Mouse (Mus musculus) retina, adult 2 months (tissue): Measurements from ENCODE around the gene Mpv17.
A peak's percentile ranks its signal among the peaks of the same experiment; 100 is the strongest.

ENCODE experiments used
- DNase-seq: peaks from one replicate; pipeline ENCODE4 v3.0.0-alpha.2; 2012; ENCODE audit warnings: low read depth, low spot score

Gene Mpv17

GRCm38 (mm10) chr5:31183678-31184077 is 29.6 kb upstream of the Mpv17 start:
- DNase-seq, result no peak

DNA sequence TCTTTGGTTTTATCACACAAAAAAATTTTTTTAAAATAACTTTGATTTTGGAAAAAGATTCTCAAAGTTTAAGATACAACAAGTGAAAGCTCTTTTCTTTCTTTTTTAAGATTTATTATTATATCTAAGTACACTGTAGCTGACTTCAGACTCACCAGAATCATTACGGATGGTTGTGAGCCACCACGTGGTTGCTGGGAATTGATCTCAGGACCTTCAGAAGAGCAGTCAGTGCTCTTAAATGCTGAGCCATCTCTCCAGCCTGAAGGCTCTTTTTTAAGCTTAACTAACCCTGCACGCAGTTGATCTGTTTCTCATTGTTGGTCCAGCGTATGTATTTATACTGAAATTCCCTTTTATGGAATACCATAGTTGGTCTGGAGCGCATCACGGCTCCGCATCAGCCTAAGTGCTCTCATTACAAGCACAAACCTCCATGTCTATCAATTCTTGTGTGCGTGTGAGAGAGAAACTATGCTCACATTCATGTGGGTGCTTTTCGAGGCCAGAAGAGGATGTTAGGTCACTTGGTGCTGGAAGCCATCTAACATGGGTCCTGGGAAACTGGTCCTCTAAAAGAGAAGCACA is 27.2 kb upstream of the Mpv17 start:
- DNase-seq, result no peak

DNA sequence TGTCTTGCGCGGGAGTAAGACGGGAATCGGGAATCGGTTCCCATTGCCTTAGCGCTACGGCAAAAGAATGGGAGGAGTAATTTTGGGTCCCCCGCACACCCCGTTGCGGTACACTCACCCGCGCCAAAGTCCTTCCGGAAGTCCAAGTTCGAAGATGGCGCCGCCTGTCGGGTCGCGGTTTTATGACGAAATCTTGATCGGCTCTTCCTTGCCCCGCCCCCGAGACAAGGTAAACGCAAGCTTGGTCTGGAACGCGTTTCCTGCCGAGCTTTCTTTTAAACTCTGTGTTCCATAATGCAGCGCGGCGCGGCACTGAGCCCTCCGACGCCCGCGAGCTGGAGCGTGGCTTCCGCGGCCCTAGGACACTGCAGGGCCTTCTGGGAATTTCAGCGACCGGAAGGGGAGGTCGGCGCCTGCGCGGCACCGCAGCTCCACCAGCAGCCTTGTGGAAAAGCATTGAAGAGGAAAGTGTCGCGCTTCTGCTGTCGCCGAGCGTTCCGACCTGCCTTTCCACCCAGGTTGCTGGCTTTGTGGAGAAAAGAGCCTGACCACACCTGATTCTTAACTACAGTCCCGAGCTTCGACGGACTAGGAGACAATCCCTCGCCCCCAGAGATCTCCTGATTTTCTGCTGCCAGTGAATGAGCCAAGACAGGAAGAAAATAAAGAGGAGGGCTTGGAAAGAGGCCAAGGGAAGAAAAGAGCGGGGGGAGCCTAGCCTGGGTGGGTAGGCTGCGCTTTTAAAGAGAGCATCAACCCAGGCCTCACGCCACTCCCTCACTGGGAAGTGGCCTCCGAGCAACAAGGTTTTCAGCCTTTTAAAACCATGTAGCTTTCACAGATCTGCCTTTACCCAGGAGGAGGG is 25.9 kb upstream of the Mpv17 start, which contains the start of the genes Gm29609 and Gtf3c2:
TSS of gene Gm29609 (minus strand) at position 146 of the 865 bp plus-strand sequence.
TSS of gene Gtf3c2 (minus strand) at position 379 of the 865 bp plus-strand sequence.
- peak; percentile 93 for DNase-seq

DNA sequence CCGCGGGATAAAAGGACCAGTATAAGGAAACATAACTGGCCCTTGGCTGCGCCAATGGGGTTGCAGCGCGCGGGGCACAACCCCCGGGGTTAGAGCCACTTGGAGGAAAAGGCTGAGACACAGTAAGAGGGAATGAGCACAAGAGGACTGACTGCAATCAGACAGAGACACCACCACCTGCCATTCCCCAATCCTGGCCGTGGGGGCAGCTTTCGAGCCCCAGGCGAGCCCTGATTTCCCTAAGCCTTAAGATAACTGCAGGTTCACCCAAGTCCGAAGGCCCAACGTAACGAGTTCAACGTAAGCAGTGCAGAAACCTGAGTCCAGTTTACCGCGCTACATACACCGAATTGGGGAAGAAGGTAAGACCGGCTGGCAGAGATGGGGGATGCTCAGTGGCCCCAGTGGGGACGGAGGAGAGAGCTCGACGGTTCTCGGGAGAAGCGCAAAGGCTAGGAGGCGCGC is 25.3 kb upstream of the Mpv17 start:
- no peak for DNase-seq

DNA sequence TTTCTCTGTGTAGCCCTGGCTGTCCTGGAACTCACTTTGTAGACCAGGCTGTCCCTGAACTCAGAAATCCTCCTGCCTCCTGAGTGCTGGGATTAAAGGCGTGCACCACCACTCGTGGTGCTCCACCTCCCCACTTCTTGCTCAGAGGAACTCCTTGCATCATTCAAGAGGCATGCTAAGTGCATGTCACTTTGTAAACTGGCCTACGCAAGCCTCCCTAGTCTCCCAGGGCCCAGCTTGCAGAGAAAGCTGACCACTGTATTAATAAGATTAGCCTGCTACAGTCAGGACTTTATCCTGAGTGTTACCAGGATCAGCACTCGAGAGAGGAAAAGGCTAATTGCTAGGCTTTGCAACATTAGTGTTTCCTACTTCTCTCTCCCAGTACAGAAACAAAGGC is 14.6 kb upstream of the Mpv17 start:
- DNase-seq, result no peak

GRCm38 (mm10) chr5:31164878-31165277 is 10.8 kb upstream of the Mpv17 start:
- no peak for DNase-seq

GRCm38 (mm10) chr5:31162462-31162861 is 8.4 kb upstream of the Mpv17 start:
- no peak for DNase-seq

GRCm38 (mm10) chr5:31153516-31154151 is 417 bp downstream of the Mpv17 start:
- no peak for DNase-seq

GRCm38 (mm10) chr5:31151746-31152145 is 2.3 kb downstream of the Mpv17 start:
- DNase-seq, result no peak

GRCm38 (mm10) chr5:31149781-31150180 is 4.3 kb downstream of the Mpv17 start:
- no peak for DNase-seq

DNA sequence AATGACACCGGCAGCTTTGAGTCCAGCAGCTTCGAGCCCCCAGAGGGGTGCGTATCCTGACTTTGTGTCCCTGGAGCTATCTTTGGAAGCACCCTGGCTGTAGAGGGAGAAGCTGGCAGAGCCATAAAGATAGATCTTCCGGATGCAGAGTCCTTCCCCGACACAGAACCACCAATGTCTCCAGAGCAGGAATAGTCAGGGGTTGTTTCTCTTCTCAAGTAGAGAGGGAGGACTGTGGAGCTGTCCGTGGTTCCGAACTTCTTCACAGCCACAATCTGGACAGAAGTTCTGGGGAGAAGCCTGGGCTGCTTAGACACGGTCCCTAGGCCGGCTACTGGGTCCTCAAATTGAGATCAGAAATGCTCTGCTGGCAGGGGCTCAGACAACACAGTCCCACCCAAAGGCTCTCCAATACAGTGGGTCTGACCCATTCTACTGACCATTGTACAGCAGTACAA is 15.1 kb downstream of the Mpv17 start:
- DNase-seq, result no peak

GRCm38 (mm10) chr5:31138241-31138967 is 15.6 kb downstream of the Mpv17 start, which contains the start of gene Ucn:
Gene Ucn, minus strand, starts transcription at chr5:31138829.
- no peak for DNase-seq

GRCm38 (mm10) chr5:31137658-31138057 is 16.4 kb downstream of the Mpv17 start:
- DNase-seq, result no peak

DNA sequence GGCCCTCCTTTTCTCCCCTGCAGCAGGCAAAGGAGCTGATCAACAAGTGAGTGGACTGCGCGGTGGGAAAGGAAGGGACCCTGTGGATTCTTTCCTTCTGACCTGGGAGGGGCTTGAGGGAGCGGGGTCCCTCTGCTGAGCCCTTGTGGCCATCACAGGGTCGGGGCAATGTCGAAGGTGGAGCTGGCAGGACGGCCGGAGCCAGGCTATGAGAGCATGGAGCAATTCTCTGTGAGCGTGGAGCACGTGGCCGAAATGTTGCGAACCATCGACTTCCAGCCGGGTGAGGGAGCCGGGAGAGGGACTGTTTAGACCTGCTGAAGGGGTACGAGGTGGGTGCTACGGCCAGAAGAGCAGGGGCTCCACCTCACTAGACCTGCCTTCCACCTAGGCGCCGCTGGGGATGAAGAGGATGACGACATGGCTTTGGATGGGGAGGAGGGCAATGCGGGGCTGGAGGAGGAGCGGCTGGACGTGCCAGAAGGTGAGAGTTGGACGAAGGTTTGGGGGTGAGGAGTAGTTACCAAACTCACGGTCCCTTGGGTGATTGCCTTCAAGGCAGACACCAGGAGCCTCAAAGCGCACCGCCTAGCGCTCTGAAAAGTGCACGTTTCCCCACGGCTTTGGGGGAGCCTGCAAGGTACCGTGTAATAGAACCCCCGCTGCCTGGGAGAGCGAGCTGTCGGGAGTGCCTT is 17.2 kb downstream of the Mpv17 start:
- DNase-seq, result no peak

DNA sequence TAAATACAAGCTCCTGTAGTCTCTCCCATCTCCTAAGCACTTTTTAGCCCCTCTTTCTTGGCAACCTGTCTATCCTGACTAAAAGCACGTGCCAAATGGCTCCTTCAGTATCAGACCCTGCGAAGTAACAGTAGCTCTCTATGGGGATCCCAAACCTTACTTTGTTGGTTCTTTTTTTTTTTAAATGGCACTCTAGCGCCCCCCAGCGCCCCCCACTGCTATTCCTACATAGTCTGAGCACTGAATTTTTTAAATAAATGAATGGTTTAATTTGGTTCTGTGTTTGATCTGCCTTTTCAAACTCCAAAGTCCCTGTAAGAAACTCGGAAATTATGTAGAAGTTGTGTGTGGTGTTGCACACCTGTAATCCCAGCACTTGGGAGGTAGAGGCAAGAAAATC is 28.0 kb downstream of the Mpv17 start:
- DNase-seq, result no peak

DNA sequence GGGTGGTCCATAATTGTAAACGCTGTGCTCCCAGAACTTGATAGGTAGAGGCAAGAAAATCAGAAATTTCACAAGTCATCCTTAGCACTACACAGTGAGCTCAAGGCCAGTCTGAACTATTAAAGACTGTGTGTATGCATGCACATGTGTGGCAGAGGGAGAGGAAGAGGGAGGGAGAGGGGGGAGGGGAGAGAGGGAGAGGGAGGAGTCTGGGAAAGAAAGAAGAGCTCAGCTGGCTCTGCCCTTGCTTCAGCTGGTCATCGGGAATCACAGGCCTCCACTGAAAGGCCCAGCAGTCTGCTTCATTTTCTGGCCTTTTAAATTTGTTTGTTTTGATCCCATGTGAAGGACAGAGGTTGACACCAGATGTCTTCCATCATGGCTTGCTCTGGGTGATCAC is 30.6 kb downstream of the Mpv17 start:
- no peak for DNase-seq

GRCm38 (mm10) chr5:31121111-31121510 is 32.9 kb downstream of the Mpv17 start:
- DNase-seq, result no peak

GRCm38 (mm10) chr5:31116912-31117311 is 37.1 kb downstream of the Mpv17 start:
- no peak for DNase-seq

GRCm38 (mm10) chr5:31116354-31116753 is 37.7 kb downstream of the Mpv17 start, which contains the start of gene Trim54:
Gene Trim54, plus strand, starts transcription at chr5:31116712.
- no peak for DNase-seq

- DNase-seq, result no peak
Observed at GRCm38 (mm10) chr5:31110781-31111180, 43.3 kb downstream of the Mpv17 start.

DNA sequence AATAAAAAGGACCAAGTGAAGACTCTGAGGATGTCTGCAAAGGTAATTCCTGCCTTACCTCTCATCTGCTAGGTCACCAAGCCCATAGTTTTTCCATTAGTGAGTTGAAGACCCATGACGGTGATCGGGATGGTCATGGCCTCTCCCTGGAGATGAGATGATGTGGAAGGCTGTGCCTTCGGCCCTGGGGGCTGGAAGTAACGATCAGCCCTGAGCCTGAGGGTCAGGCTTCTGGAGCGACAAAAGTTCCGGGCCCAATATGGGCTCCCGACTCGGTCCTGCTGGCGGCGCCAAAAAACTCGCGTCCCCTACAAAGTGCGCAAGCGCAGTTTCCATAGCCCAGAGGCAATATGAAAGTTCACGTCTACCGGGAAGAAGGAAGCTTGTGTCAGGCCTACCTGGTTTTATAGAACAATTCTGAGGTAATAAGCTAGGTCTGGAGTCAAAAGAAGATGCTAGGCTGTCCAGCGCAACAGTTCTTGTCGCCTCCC is 46.0 kb downstream of the Mpv17 start, which contains the start of gene Slc30a3:
TSS of gene Slc30a3 (minus strand) at position 238 of the 491 bp plus-strand sequence.
- DNase-seq, result no peak
